Mouse (Mus musculus) erythroblast, embryonic 14.5 days (primary cell): ENCODE results near the gene Prdm16.

Source experiments
- GATA1 ChIP-seq: IDR thresholded peaks from 2 replicates; pipeline ENCODE4 v1.6.1; 2012; ENCODE audit warnings: low read length, inconsistent platforms, mixed read lengths
- TAL1 ChIP-seq: IDR thresholded peaks from 3 replicates; pipeline ENCODE4 v1.6.1; 2012; ENCODE audit warnings: low read length, inconsistent platforms, mixed read lengths

DNA sequence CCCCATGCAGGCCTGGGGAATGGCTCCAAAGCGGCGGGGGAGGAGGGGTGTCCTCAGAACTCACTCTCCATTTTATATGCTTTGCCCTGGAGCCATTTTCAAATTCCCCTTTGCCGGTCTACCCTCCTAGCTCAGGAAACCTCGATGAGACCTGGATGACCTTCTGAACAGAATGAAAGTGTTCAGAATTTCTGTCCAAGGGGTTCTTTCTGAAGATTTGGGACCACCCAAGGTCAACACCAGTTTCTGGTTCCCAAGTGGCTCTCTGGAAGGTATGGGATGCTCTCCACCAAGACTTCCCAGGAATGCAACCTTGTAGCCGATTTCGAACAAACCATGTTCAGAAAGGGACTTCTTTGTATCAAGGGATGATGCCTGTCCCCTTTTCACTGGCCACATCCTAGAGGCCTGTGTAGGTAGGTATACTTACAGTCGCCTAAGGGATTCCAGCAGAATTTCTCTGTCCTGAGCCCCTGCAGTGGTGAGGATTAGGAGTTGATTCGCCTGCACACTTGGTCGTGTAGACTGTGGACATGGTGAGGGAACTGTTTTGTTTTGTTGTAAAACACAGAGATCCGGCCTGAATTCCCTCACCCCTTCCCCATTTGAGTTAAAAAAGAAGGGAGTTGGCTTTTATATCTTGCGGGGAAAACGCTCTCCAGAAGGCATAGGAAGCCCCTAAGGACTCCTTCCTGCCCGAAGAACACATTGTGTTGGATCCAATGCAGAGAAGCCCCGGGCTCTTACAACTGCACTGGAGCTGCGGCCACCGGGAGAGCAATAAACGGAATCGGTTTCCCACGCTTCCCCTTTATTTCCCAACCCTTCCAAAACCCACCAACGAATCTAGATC is 4.0 kb upstream of the Prdm16 start:
- TF ChIP-seq GATA1: no peak
- no peak for TF ChIP-seq TAL1
